Mouse (Mus musculus) heart, embryonic 13.5 days (tissue): ENCODE results near the gene Rnf227. TPM values are rescaled to one million over a fixed set of nuclear protein-coding genes. Genes with fewer than 3 reads are reported as not detected.

Source experiments
- ATAC-seq: fragments of 200-750 bp; cut with Nextera tagmentation; 2 replicates; pipeline ENCODE4 v1.8.0; 2017; ENCODE audit warnings: moderate TSS enrichment; ENCODE audit not compliant: insufficient number of reproducible peaks, low FRiP score, low TSS enrichment; ENCODE audit errors: extremely low read depth
- H3K27ac ChIP-seq: fragments of 300-500 bp; sonication (generic); replicated peaks from 2 replicates; pipeline ENCODE4 v1.5.1; 2015; ENCODE audit warnings: moderate library complexity, mild to moderate bottlenecking, inconsistent platforms
- H3K27me3 ChIP-seq: fragments of 300-500 bp; sonication (generic); replicated peaks from 2 replicates; pipeline ENCODE4 v1.6.1; 2015; ENCODE audit warnings: mild to moderate bottlenecking, inconsistent platforms
- H3K36me3 ChIP-seq: fragments of 300-500 bp; sonication (generic); 2 replicates; pipeline ENCODE4 v1.6.1; 2015; ENCODE audit warnings: mild to moderate bottlenecking, inconsistent platforms
- H3K4me1 ChIP-seq: fragments of 300-500 bp; sonication (generic); 2 replicates; pipeline ENCODE4 v1.6.1; 2015; ENCODE audit warnings: inconsistent platforms
- H3K4me2 ChIP-seq: fragments of 300-500 bp; sonication (generic); 2 replicates; pipeline ENCODE4 v1.6.1; 2015; ENCODE audit warnings: inconsistent platforms, mild to moderate bottlenecking, moderate library complexity
- H3K4me3 ChIP-seq: fragments of 300-500 bp; sonication (generic); 2 replicates; pipeline ENCODE4 v1.5.1; 2015; ENCODE audit warnings: moderate library complexity, mild to moderate bottlenecking, inconsistent platforms
- H3K9ac ChIP-seq: fragments of 300-500 bp; sonication (generic); 2 replicates; pipeline ENCODE4 v1.6.1; 2015; ENCODE audit warnings: inconsistent platforms, mild to moderate bottlenecking, moderate library complexity
- H3K9me3 ChIP-seq: fragments of 300-500 bp; sonication (generic); 2 replicates; pipeline ENCODE4 v1.6.1; 2016; ENCODE audit warnings: inconsistent platforms
- WGBS: fragments of 180-500 bp; shearing (Covaris S2); methylation state at CpG from one replicate; pipeline ENCODE4 v1.1.7; 2015; ENCODE audit warnings: mixed read lengths; 5-methylcytosine and 5-hydroxymethylcytosine counted together
- polyA plus RNA-seq: library from polyadenylated mRNA; unstranded; fragments of >200 nt; fragmentation: Nextera tagmentation; extraction: Ambion mirVana; gene quantifications from 2 replicates; pipeline ENCODE4 v1.2.1, GENCODE M21; 2015

The Rnf227 gene
- polyA plus RNA-seq, 1 experiment from 2014 or later = 6.2 TPM

DNA sequence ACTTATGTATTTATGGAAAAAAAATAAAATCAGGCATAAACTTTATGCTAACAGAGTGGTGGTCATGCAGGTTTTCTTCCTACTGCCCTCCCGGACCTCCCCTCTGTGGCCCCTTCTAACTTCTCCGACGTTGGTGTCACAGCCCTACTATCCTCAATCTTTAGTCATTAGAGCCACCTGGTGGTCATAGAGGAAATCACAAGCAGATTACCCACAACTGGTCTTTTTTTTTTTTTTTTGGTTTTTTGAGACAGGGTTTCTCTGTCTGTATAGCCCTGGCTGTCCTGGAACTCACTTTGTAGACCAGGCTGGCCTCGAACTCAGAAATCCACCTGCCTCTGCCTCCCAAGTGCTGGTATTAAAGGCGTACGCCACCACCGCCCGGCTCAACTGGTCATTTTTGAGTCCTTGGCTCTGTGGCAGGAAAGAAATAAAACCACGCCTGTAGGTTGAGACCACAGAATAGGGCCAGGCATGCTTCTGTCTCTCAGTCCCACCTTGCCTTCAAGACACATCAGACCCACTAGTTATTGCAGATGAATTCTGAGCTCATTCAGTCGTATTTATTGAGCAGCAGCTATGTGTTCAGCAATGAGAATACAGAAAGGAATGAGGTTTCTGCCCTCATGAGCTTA lies 50.3 kb downstream of the Rnf227 start:
- 48% methylated on average over 10 of the region's 10 CpGs for WGBS
- Histone ChIP-seq H3K4me3 (no peak overlapping the region), H3K27ac (no peak overlapping the region), H3K4me2 (peak overlapping the region; percentile 4; the same call in 1 of the 2 replicates), H3K36me3 (peaks cover 11% of the 10 kb centered on the region; the same call in 1 of the 2 replicates), H3K4me1 (peaks cover 8% of the 10 kb centered on the region), H3K27me3 (no peaks in the 10 kb centered on the region), H3K9ac (no peak overlapping the region), H3K9me3 (no peaks in the 10 kb centered on the region)
- ATAC-seq = no peak

Other genes with a start within 250 kb of the Rnf227 start
- 8.6 and 9.0 TPM in 2 replicates for gene Per1, start 245.2 kb upstream of the Rnf227 start, polyA plus RNA-seq
- gene Hes7, start 220.1 kb upstream of the Rnf227 start, polyA plus RNA-seq = 0.47 and 0.67 TPM in 2 replicates
- gene 9130213A22Rik, start 217.9 kb upstream of the Rnf227 start, polyA plus RNA-seq = 0.41 and 0.60 TPM in 2 replicates
- 0.13 and 0.14 TPM in 2 replicates for gene Aloxe3, start 214.6 kb upstream of the Rnf227 start, polyA plus RNA-seq
- gene Alox12b, start 183.5 kb upstream of the Rnf227 start, polyA plus RNA-seq = not detected in 2 replicates
- 1.1 and 1.5 TPM in 2 replicates for gene Alox8, start 142.6 kb upstream of the Rnf227 start, polyA plus RNA-seq
- 0.06 and 0.12 TPM in 2 replicates for gene Gucy2e, start 103.4 kb upstream of the Rnf227 start, polyA plus RNA-seq
- gene Cntrob, start 16.7 kb upstream of the Rnf227 start, polyA plus RNA-seq = 13.7 and 15.3 TPM in 2 replicates
- 173 and 201 TPM in 2 replicates for gene Trappc1, start 16.5 kb upstream of the Rnf227 start, polyA plus RNA-seq
- gene Kcnab3, start 14.2 kb upstream of the Rnf227 start, polyA plus RNA-seq = 0.48 and 0.85 TPM in 2 replicates
- 18.0 and 18.8 TPM in 2 replicates for gene Chd3, start 28.9 kb downstream of the Rnf227 start, polyA plus RNA-seq
- 135 and 139 TPM in 2 replicates for gene Naa38, start 55.0 kb downstream of the Rnf227 start, polyA plus RNA-seq
- 21.2 and 21.5 TPM in 2 replicates for gene Cyb5d1, start 55.2 kb downstream of the Rnf227 start, polyA plus RNA-seq
- 40.0 and 40.5 TPM in 2 replicates for gene Tmem88, start 57.8 kb downstream of the Rnf227 start, polyA plus RNA-seq
- 20.9 and 21.6 TPM in 2 replicates for gene Kdm6b, start 73.2 kb downstream of the Rnf227 start, polyA plus RNA-seq
- gene Dnah2, start 208.6 kb downstream of the Rnf227 start, polyA plus RNA-seq = 0.07 and 0.28 TPM in 2 replicates
- gene Efnb3, start 219.7 kb downstream of the Rnf227 start, polyA plus RNA-seq = 56.2 and 59.9 TPM in 2 replicates
- gene Wrap53, start 239.8 kb downstream of the Rnf227 start, polyA plus RNA-seq = 16.8 TPM in 2 replicates
- gene Trp53, start 239.9 kb downstream of the Rnf227 start, polyA plus RNA-seq = 82.6 and 86.5 TPM in 2 replicates